Mouse (Mus musculus): ENCODE data around the gene Qrich1.
"Not testable (repeated sequence)": the region's sequence is repeated elsewhere in the genome, so short reads cannot be mapped to it uniquely, and the experiment has no call there.

The Qrich1 gene

DNA sequence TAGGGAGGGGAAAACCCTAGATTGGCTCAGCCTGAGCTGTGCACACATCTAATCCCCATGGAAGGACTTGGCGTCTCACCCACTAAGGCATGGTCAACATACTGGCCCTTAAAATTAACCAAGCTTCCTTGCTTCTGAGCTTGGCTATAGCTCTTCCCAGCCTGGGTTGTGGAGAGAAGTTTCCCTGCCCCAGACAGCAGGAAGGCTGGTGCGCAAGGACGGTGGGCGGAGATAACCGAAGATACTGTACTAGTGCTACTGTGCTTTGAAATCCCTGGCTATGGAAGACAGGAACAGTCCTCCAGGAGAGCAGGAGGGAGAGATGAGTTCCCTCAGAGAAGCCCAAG, 62.7 kb downstream of the Qrich1 start:
- no peak for DNase-seq (ENCODE audit: low spot score in 2 of 2)

DNA sequence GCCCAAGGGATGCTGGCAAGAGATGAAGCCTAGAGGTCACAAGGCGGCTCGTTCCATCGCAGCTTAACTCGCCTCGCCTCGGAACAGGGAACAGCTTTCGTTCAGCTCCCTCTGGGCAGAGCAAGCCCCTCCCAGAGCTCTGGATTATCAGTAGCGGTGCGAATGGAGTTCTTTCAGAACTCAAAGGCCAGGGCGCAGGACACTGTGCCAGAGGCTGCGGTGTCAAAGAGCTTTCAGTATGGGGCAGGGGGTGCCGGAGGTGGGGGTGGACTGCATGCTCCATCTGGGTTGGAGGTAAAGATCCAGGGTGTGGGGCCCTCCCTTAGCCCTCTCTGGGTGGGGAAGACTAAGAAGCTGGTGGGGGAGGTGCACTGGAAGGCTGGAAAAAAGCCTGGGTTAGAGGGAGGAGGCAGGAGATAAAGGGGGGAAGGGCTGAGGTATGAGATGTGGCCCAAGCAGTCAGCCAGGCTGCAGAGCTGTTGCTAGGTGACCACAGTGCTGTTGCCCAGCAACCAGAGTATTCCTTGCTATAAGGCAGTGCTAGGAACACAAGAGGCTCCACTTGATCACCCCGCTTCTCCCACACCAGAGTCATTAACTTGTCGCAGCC, 71.1 kb downstream of the Qrich1 start:
- DNase-seq (ENCODE audit: low spot score in 2 of 2): peak; percentile 83 to 92

GRCm38 (mm10) chr9:108589229-108589628, 72.6 kb downstream of the Qrich1 start:
- DNase-seq (ENCODE audit: low spot score in 2 of 2): no peak

GRCm38 (mm10) chr9:108591462-108591861, 74.9 kb downstream of the Qrich1 start:
- DNase-seq (ENCODE audit: low spot score in 2 of 2): no peak

GRCm38 (mm10) chr9:108594354-108594753, 77.7 kb downstream of the Qrich1 start:
- DNase-seq (ENCODE audit: low spot score in 2 of 2): no peak

DNA sequence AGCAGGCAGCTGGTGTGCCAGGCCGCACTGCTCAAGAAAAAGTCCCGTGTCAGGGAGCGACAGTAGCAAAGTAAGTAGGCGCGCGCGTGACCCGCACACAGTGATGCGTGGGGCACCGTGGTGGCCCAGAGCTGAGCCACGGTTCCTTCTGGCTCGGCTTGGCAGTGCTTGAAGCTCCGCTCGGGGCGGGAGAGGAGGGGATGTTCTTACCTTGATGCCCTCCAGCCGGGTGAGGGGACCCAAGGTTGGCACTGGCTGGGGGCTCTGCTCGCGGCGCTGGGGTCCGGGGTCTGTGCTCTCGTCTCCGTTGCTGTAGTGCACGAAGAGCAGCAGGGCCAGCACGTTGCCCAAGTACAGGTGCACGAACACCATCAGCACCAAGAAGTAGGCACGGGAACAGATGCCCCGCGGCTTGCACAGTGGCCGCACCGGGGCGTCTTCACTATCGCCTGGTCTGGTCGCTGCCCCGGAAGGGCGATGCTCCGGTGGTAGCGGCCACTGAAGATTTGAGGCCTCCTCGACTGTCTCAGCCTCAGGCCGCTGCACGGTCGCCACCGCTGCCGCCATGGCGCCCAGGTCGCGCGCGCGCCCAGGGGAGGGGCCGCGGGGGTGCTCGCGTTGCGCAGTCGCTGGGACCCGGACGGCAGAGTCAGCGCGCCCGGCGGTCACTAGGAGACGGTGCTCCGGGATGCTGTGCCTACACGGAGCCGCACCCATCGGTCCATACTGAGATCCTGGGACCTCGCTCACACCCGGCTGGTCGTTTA, 80.6 kb downstream of the Qrich1 start, which contains the start of gene P4htm:
Gene P4htm, minus strand, starts transcription at position 670 of the 767 bp plus-strand sequence.
- DNase-seq (ENCODE audit: low spot score in 2 of 2): peak; percentile 79 to 84

- no peak for DNase-seq (ENCODE audit: low spot score in 2 of 2)
Observed at GRCm38 (mm10) chr9:108599021-108599566, 82.5 kb downstream of the Qrich1 start.

DNA sequence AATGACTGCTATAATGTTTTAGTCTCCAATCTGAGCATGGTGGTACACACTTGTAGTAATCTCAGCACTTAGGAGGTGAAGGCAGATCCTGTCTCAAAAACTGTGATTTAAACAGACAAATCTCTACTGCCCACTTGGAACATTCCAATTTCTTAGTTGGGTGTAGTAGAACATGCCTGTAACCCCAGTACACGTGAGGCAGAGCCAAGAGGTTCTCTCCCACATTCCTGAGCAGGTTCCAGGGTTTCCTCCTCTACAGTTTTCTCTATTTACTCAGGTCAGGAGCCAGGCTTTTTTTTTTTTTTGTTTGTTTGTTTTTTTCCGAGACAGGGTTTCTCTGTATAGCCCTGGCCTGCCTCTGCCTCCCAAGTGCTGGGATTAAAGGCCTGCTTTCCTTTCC, 83.4 kb downstream of the Qrich1 start:
- DNase-seq (ENCODE audit: low spot score in 2 of 2): no peak

- no peak for DNase-seq (ENCODE audit: low spot score in 2 of 2)
Observed at GRCm38 (mm10) chr9:108601986-108602385, 85.4 kb downstream of the Qrich1 start.

DNA sequence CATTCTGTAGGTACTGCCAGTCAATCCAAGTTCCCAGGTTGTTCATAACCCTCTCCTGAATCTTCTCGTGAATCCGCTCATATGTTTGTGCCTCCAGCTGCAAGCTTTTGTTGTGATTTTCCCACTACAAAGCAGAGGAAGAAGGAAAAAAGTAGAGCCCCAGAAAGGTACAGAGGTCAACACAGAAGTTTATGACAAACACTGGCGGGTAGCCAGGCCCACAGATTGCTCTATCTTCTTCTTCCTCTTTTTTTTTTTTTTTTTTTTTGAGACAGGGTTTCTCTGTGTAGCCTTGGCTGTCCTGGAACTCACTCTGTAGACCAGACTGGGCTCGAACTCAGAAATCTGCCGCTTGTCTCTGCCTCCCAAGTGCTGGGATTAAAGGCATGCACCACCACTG, 91.3 kb downstream of the Qrich1 start:
- not testable (repeated sequence) for DNase-seq (ENCODE audit: low spot score in 2 of 2)

DNA sequence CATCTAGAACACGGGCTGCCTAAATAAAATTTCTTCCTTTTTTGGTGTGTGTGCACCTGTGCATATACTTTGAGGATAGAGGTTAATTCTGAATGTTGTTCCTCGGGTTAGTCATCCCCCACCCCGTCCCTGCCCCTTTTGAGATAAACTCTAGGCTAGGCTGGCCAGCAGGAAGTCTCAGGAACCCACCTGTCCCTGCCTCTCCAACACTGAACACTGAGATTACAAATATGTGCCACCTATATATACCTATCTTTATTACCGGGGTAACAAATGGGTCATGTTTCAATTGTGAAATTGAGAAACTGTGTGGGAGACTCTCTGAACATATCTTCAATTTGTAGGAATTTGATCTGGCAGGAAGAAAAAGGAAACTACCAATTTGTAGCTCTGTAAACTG, 92.3 kb downstream of the Qrich1 start:
- DNase-seq (ENCODE audit: low spot score in 2 of 2): no peak
